Mouse (Mus musculus): Measurements from ENCODE around the gene Pofut1. TPM values are rescaled to one million over a fixed set of nuclear protein-coding genes. Genes with fewer than 3 reads are reported as not detected.
A peak's percentile ranks its signal among the peaks of the same experiment; 100 is the strongest.

Pofut1 gene
- total and polyA plus RNA-seq, 2 experiments, result 6.9 to 14.2 TPM

GRCm38 (mm10) chr2:153297771-153298170, 56.4 kb downstream of the Pofut1 start:
- TF ChIP-seq CTCF (IDR thresholded peaks at IDR 0.05; ENCODE audit: low read depth, low read length) (no peak), POLR2A (IDR thresholded peaks at IDR 0.05; ENCODE audit: extremely low read depth, insufficient read depth, low read length) (no peak)
- Histone ChIP-seq H3K36me3 (ENCODE audit: control insufficient read depth, insufficient read depth, low read length) (no peaks in the 10 kb centered on the region), H3K4me3 (ENCODE audit: insufficient read depth, low read depth, low read length) (no peak overlapping the region), H3K79me2 (ENCODE audit: control insufficient read depth, insufficient read depth, low read length) (peaks cover 12% of the 10 kb centered on the region; the same call in 1 of the 2 replicates), H3K9ac (ENCODE audit: low read depth, low read length) (no peak overlapping the region), H3K4me1 (ENCODE audit: control insufficient read depth, insufficient read depth, low read length) (no peaks in the 10 kb centered on the region), H3K27ac (replicated peaks; ENCODE audit: insufficient read depth, low read depth, low read length) (no peak overlapping the region), H3K27me3 (ENCODE audit: control insufficient read depth, insufficient read depth, low read length) (no peaks in the 10 kb centered on the region)
- DNase-seq (ENCODE audit: extremely low read depth, low read depth, low spot score), result no peak
- WGBS, result 94% methylated on average over 4 of the region's 4 CpGs

- Histone ChIP-seq H3K27me3 (ENCODE audit: control insufficient read depth, insufficient read depth, low read length) (no peaks in the 10 kb centered on the region), H3K4me3 (ENCODE audit: insufficient read depth, low read depth, low read length) (no peak overlapping the region), H3K79me2 (ENCODE audit: control insufficient read depth, insufficient read depth, low read length) (peaks cover 10% of the 10 kb centered on the region; the same call in 1 of the 2 replicates), H3K4me1 (ENCODE audit: control insufficient read depth, insufficient read depth, low read length) (no peaks in the 10 kb centered on the region), H3K9ac (ENCODE audit: low read depth, low read length) (no peak overlapping the region), H3K36me3 (ENCODE audit: control insufficient read depth, insufficient read depth, low read length) (no peaks in the 10 kb centered on the region), H3K27ac (replicated peaks; ENCODE audit: insufficient read depth, low read depth, low read length) (no peak overlapping the region; the same call in 1 of the 2 replicates)
- TF ChIP-seq CTCF (IDR thresholded peaks at IDR 0.05; ENCODE audit: low read depth, low read length), result no peak
- WGBS, result 73% methylated on average over 4 of the region's 4 CpGs
- no peak for DNase-seq (ENCODE audit: extremely low read depth, low read depth, low spot score)
Measured at GRCm38 (mm10) chr2:153298460-153298859, 57.1 kb downstream of the Pofut1 start.

- no peak overlapping the region for H3K9ac ChIP-seq (ENCODE audit: low read depth, low read length)
- H3K4me1 ChIP-seq (ENCODE audit: control insufficient read depth, insufficient read depth, low read length), result no peaks in the 10 kb centered on the region
- no peak overlapping the region for H3K4me3 ChIP-seq (ENCODE audit: insufficient read depth, low read depth, low read length)
- peaks cover 9% of the 10 kb centered on the region; the same call in 1 of the 2 replicates for H3K79me2 ChIP-seq (ENCODE audit: control insufficient read depth, insufficient read depth, low read length)
- WGBS, result 53% methylated on average over 4 of the region's 4 CpGs
- no peaks in the 10 kb centered on the region for H3K27me3 ChIP-seq (ENCODE audit: control insufficient read depth, insufficient read depth, low read length)
- DNase-seq (ENCODE audit: extremely low read depth, low read depth, low spot score), result peak; percentile 44
- no peak for TF ChIP-seq CTCF (IDR thresholded peaks at IDR 0.05; ENCODE audit: low read depth, low read length)
- no peaks in the 10 kb centered on the region for H3K36me3 ChIP-seq (ENCODE audit: control insufficient read depth, insufficient read depth, low read length)
- no peak overlapping the region; the same call in 1 of the 2 replicates for H3K27ac ChIP-seq (replicated peaks; ENCODE audit: insufficient read depth, low read depth, low read length)
Measured at GRCm38 (mm10) chr2:153298863-153299262, 57.5 kb downstream of the Pofut1 start.

GRCm38 (mm10) chr2:153301123-153301522, 59.8 kb downstream of the Pofut1 start:
- Histone ChIP-seq H3K36me3 (ENCODE audit: control insufficient read depth, insufficient read depth, low read length) (no peaks in the 10 kb centered on the region), H3K4me1 (ENCODE audit: control insufficient read depth, insufficient read depth, low read length) (no peaks in the 10 kb centered on the region; the same call in 1 of the 2 replicates)
- 93% methylated on average over 5 of the region's 5 CpGs for WGBS

GRCm38 (mm10) chr2:153305240-153305639, 63.9 kb downstream of the Pofut1 start:
- Histone ChIP-seq H3K4me1 (ENCODE audit: control insufficient read depth, insufficient read depth, low read length) (peaks cover 2% of the 10 kb centered on the region), H3K79me2 (ENCODE audit: control insufficient read depth, insufficient read depth, low read length) (no peaks in the 10 kb centered on the region; the same call in 1 of the 2 replicates), H3K27me3 (ENCODE audit: control insufficient read depth, insufficient read depth, low read length) (no peaks in the 10 kb centered on the region), H3K36me3 (ENCODE audit: control insufficient read depth, insufficient read depth, low read length) (no peaks in the 10 kb centered on the region), H3K27ac (replicated peaks; ENCODE audit: insufficient read depth, low read depth, low read length) (peak overlapping the region; percentile 6), H3K4me3 (ENCODE audit: insufficient read depth, low read depth, low read length) (no peak overlapping the region), H3K9ac (ENCODE audit: low read depth, low read length) (no peak overlapping the region)
- 16% methylated on average over 6 of the region's 6 CpGs for WGBS
- DNase-seq (ENCODE audit: extremely low read depth, low read depth, low spot score), result peak; percentile 91
- TF ChIP-seq POLR2A (IDR thresholded peaks at IDR 0.05; ENCODE audit: extremely low read depth, insufficient read depth, low read length), result no peak
- no peak for TF ChIP-seq CTCF (IDR thresholded peaks at IDR 0.05; ENCODE audit: low read depth, low read length)

More at GRCm38 (mm10) chr2:153301123-153301522, 59.8 kb downstream of the Pofut1 start:
- H3K9ac ChIP-seq (ENCODE audit: low read depth, low read length), result no peak overlapping the region
- no peak overlapping the region for H3K4me3 ChIP-seq (ENCODE audit: insufficient read depth, low read depth, low read length)
- no peaks in the 10 kb centered on the region; the same call in 1 of the 2 replicates for H3K79me2 ChIP-seq (ENCODE audit: control insufficient read depth, insufficient read depth, low read length)
- H3K27me3 ChIP-seq (ENCODE audit: control insufficient read depth, insufficient read depth, low read length), result no peaks in the 10 kb centered on the region
- DNase-seq (ENCODE audit: extremely low read depth, low read depth, low spot score), result no peak
- no peak overlapping the region for H3K27ac ChIP-seq (replicated peaks; ENCODE audit: insufficient read depth, low read depth, low read length)
- TF ChIP-seq CTCF (IDR thresholded peaks at IDR 0.05; ENCODE audit: low read depth, low read length), result no peak
- TF ChIP-seq POLR2A (IDR thresholded peaks at IDR 0.05; ENCODE audit: extremely low read depth, insufficient read depth, low read length), result no peak

GRCm38 (mm10) chr2:153308586-153308985, 67.3 kb downstream of the Pofut1 start:
- no peaks in the 10 kb centered on the region for H3K27me3 ChIP-seq (ENCODE audit: control insufficient read depth, insufficient read depth, low read length)
- 69% methylated on average over 7 of the region's 7 CpGs for WGBS
- no peak overlapping the region for H3K9ac ChIP-seq (ENCODE audit: low read depth, low read length)
- no peaks in the 10 kb centered on the region for H3K79me2 ChIP-seq (ENCODE audit: control insufficient read depth, insufficient read depth, low read length)
- peaks cover 2% of the 10 kb centered on the region for H3K4me1 ChIP-seq (ENCODE audit: control insufficient read depth, insufficient read depth, low read length)
- H3K36me3 ChIP-seq (ENCODE audit: control insufficient read depth, insufficient read depth, low read length), result no peaks in the 10 kb centered on the region
- H3K27ac ChIP-seq (replicated peaks; ENCODE audit: insufficient read depth, low read depth, low read length), result no peak overlapping the region
- TF ChIP-seq POLR2A (IDR thresholded peaks at IDR 0.05; ENCODE audit: extremely low read depth, insufficient read depth, low read length) (no peak), CTCF (IDR thresholded peaks at IDR 0.05; ENCODE audit: low read depth, low read length) (no peak)
- no peak overlapping the region for H3K4me3 ChIP-seq (ENCODE audit: insufficient read depth, low read depth, low read length)
- no peak for DNase-seq (ENCODE audit: extremely low read depth, low read depth, low spot score)

Measured in liver, adult 2 months (tissue).